Mouse (Mus musculus) intestine, embryonic 14.5 days (tissue): ENCODE measurements at regions not wholly inside any gene's neighbourhood (a gene's known extent, or its start where the extent isn't known, plus 50 kb on each side); places are given as distances from the start of the nearest gene placed in this dataset.

Experiments used
- ATAC-seq: fragments of 200-750 bp; cut with Nextera tagmentation; replicated peaks from 2 replicates; pipeline ENCODE4 v1.8.0; 2017; ENCODE audit warnings: low read depth, moderate number of reproducible peaks, moderate TSS enrichment, moderate library complexity; ENCODE audit not compliant: low FRiP score, low TSS enrichment
- DNase-seq: peaks from one replicate; pipeline ENCODE4 v3.0.0-alpha.2; 2018; ENCODE audit warnings: low spot score
- H3K27ac ChIP-seq: fragments of 300-500 bp; sonication (generic); 2 replicates; pipeline ENCODE4 v1.5.1; 2014; ENCODE audit warnings: low read depth, mild to moderate bottlenecking, control low read depth
- H3K27me3 ChIP-seq: fragments of 300-500 bp; sonication (generic); replicated peaks from 2 replicates; pipeline ENCODE4 v1.6.1; 2014; ENCODE audit warnings: low read length, control low read depth; ENCODE audit not compliant: control insufficient read depth, insufficient read depth
- H3K36me3 ChIP-seq: fragments of 300-500 bp; sonication (generic); 2 replicates; pipeline ENCODE4 v1.6.1; 2014; ENCODE audit warnings: low read length, control low read depth; ENCODE audit not compliant: control insufficient read depth, insufficient read depth
- H3K4me1 ChIP-seq: fragments of 300-500 bp; sonication (generic); replicated peaks from 2 replicates; pipeline ENCODE4 v1.6.1; 2014; ENCODE audit warnings: low read length, control low read depth, mixed read lengths; ENCODE audit not compliant: control insufficient read depth, insufficient read depth
- H3K4me2 ChIP-seq: fragments of 300-500 bp; sonication (generic); 2 replicates; pipeline ENCODE4 v1.6.1; 2014; ENCODE audit warnings: low read length
- H3K4me3 ChIP-seq: fragments of 300-500 bp; sonication (generic); 2 replicates; pipeline ENCODE4 v1.5.1; 2014; ENCODE audit warnings: low read depth, low read length, control low read depth, mixed read lengths
- H3K9ac ChIP-seq: fragments of 300-500 bp; sonication (generic); 2 replicates; pipeline ENCODE4 v1.6.1; 2014; ENCODE audit warnings: mild to moderate bottlenecking, low read length
- H3K9me3 ChIP-seq: fragments of 300-500 bp; sonication (generic); 2 replicates; pipeline ENCODE4 v1.6.1; 2016; ENCODE audit warnings: low read length, control low read depth; ENCODE audit not compliant: control insufficient read depth
- WGBS: fragments of 180-500 bp; shearing (Covaris S2); extraction: QIAGEN DNeasy Blood & Tissue Kit; methylation state at CpG from one replicate; pipeline ENCODE4 v1.1.7; 2014; 5-methylcytosine and 5-hydroxymethylcytosine counted together

DNA sequence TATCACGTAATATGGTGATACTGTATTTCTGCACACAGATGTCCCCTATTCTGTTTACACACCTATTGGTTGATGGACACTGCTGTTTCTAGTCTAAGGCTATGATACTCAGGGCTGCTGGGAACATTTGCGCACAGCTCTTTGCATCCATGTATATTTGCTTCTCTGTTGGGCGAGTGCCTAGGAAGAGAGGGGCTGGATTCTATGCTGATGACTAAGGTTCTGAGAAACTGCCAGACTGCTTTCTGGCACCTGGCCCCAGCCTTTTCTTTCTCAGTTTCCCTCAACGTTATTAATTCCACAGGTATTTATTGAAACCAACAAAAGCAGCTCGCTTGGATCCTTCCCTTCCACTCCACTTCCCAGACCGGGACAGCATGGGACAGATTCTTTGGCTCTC lies 142.2 kb upstream of the Rybp start:
- ATAC-seq (no peak), DNase-seq (no peak)
- Histone ChIP-seq H3K4me2 (no peak overlapping the region), H3K4me3 (no peak overlapping the region), H3K36me3 (no peaks in the 10 kb centered on the region), H3K27me3 (no peaks in the 10 kb centered on the region), H3K9ac (no peak overlapping the region), H3K27ac (no peak overlapping the region), H3K9me3 (no peaks in the 10 kb centered on the region), H3K4me1 (0 out of 2 replicates have a peak, but pooled peaks cover 4% of the 10 kb centered on the region)
- WGBS: 78% methylated on average over 6 of the region's 6 CpGs

DNA sequence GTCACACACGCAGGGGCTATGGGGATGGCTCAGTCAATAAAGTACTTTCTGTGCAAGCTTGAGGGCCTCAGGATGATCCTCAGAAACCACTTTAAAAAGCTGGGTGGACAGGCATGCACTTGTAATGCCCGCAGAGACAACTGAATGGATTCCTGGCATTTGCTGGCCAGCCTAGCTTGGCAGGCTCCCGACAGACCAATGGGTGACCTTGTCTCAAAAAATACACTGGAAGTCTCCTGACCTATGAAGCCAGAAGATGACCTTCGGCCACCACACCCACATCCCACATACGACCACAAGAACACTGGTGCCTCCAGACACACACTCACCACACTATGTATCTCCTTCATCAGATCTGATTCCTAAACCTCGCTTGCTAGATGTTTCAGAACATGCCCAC lies 141.5 kb upstream of the Rybp start:
- no peak for ATAC-seq
- no peak overlapping the region for H3K4me2 ChIP-seq

DNA sequence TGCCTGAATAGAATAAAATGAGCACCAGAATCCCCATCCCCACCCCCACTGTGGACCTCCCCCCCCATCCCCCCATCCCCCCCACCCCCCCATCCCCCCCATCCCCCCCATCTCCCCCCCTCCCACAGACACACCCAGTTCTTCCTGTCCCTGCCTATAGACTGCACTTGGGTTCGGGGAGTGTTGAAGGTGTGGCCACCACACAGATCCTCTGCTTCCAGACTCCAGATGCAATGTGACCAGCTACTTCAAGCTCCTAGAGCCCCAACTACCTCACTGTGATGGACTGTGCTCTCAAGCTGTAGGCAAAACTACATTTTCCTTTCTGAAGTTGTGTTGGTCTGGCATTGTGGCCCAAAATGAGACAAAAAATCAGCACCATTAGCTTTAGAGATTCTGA lies 138.3 kb upstream of the Rybp start:
- no peaks in the 10 kb centered on the region for H3K36me3 ChIP-seq
- H3K4me3 ChIP-seq: no peak overlapping the region
- H3K4me1 ChIP-seq: peaks cover 6% of the 10 kb centered on the region
- no peak overlapping the region for H3K27ac ChIP-seq
- H3K27me3 ChIP-seq: no peaks in the 10 kb centered on the region
- 70% methylated on average over 1 of the region's 1 CpGs for WGBS
- H3K9me3 ChIP-seq: no peaks in the 10 kb centered on the region
- no peak for ATAC-seq
- H3K9ac ChIP-seq: no peak overlapping the region
- DNase-seq: no peak
- no peak overlapping the region for H3K4me2 ChIP-seq

More for the DNA sequence above, 141.5 kb upstream of the Rybp start:
- 76% methylated on average over 6 of the region's 6 CpGs for WGBS
- no peak for DNase-seq
- H3K4me3 ChIP-seq: no peak overlapping the region
- no peak overlapping the region for H3K9ac ChIP-seq
- H3K4me1 ChIP-seq: 0 out of 2 replicates have a peak, but pooled peaks cover 4% of the 10 kb centered on the region
- H3K27ac ChIP-seq: no peak overlapping the region
- no peaks in the 10 kb centered on the region for H3K27me3 ChIP-seq
- no peaks in the 10 kb centered on the region for H3K9me3 ChIP-seq
- no peaks in the 10 kb centered on the region for H3K36me3 ChIP-seq

DNA sequence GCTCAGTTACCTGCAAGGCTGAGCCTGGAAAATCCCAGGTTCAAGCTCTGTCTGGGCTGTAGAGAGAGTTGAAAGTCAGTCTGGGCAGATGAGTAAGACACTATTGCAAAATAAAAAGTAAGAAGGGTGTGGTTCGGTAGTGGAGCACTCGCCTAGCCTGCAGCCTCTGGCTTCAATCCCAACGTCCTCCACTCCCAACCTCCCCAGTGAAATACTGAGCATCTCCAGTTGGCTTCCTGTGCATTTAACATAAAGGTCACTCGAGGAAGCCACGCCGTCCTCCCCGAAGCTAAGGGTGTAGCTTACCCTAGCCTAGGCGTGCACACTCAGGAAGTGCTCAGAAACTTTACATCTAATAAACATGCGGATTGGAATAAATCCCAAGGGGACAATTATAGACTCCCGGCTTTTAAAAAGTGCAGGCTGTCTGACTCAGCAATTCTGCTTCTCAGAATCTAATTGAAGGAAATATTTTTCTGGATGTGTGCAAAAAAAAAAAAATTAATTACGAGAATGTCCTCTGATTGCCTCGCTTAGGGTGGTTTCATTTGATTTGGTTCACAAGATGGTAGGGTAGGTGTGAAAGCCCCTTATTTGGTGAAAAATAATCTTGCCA lies 137.6 kb upstream of the Rybp start:
- H3K27ac ChIP-seq: no peak overlapping the region
- DNase-seq (no peak), ATAC-seq (no peak)
- H3K27me3 ChIP-seq: no peaks in the 10 kb centered on the region
- H3K36me3 ChIP-seq: no peaks in the 10 kb centered on the region
- no peak overlapping the region for H3K4me3 ChIP-seq
- 52% methylated on average over 12 of the region's 12 CpGs for WGBS
- H3K4me1 ChIP-seq: peaks cover 6% of the 10 kb centered on the region
- no peak overlapping the region for H3K4me2 ChIP-seq
- no peak overlapping the region for H3K9ac ChIP-seq
- H3K9me3 ChIP-seq: no peaks in the 10 kb centered on the region

DNA sequence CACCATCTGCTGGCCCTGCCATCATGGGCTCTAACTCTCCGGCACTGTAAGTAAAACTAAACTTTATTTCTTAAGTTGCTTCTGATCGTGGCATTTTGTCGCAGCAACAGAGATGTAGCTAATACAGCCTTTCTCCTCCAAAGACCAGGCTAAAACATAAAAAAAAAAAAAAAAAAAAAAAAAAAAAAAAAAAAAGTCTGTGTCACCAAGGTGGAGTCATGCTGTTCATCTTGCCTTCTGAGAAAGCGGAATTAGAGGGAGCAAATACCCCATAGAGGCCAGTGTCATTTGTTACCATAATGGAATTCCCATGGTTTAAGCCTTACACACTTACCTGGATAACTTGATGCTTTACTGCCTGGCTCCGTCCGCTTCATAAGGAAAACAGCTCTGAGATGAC lies 136.9 kb upstream of the Rybp start:
- H3K4me2 ChIP-seq: no peak overlapping the region
- no peak overlapping the region for H3K9ac ChIP-seq
- no peaks in the 10 kb centered on the region for H3K9me3 ChIP-seq
- H3K4me3 ChIP-seq: no peak overlapping the region
- no peaks in the 10 kb centered on the region for H3K27me3 ChIP-seq
- peaks cover 6% of the 10 kb centered on the region for H3K4me1 ChIP-seq
- ATAC-seq (no peak), DNase-seq (no peak)
- no peak overlapping the region for H3K27ac ChIP-seq
- no peaks in the 10 kb centered on the region for H3K36me3 ChIP-seq
- WGBS: 94% methylated on average over 6 of the region's 6 CpGs

DNA sequence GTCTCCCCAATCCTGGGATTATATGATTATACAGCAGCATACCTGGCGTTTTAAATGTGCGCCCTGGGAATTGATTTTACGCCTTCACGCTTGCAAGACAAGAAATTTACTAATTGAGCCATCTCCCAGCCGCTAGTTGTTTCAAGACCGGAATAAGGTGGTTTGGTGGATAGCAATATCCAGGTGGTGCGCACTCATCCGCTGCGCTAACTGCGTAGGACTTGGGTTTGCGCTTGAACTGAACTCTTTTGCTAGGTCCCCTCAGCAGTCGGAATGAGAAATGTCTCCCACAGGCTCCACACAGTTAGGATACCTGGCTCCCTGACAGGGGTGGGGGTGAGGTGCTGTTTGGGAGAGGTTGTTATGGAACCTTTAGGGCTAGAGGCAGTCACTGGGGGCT lies 136.4 kb upstream of the Rybp start:
- Histone ChIP-seq H3K4me1 (peaks cover 6% of the 10 kb centered on the region), H3K9ac (no peak overlapping the region), H3K4me3 (no peak overlapping the region), H3K36me3 (no peaks in the 10 kb centered on the region), H3K27ac (no peak overlapping the region), H3K27me3 (no peaks in the 10 kb centered on the region), H3K4me2 (no peak overlapping the region), H3K9me3 (no peaks in the 10 kb centered on the region)
- DNase-seq: no peak
- 97% methylated on average over 12 of the region's 12 CpGs for WGBS
- no peak for ATAC-seq

DNA sequence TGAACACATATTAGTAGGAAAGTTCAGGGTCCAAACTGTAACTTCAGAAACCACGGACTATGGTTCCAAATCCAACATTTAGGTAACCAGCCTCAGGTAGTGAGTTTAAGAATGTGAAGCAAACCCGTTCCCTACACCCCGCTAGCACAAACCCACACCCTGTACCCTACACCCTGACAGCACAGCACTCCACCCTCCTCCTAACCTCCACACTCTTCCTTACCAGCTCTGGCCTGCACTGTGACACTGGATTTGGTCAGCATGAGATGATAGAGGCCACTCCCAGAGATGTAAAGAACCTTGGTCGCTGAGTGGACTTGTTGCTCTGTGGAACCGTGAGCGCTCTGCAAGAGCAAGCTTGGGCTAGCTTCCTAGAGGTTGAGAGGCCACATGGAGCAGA lies 135.3 kb upstream of the Rybp start:
- H3K9ac ChIP-seq: no peak overlapping the region
- ATAC-seq (no peak), DNase-seq (no peak)
- H3K9me3 ChIP-seq: no peaks in the 10 kb centered on the region
- H3K4me1 ChIP-seq: peaks cover 6% of the 10 kb centered on the region
- H3K27ac ChIP-seq: no peak overlapping the region
- no peaks in the 10 kb centered on the region for H3K27me3 ChIP-seq
- H3K4me3 ChIP-seq: no peak overlapping the region
- 83% methylated on average over 6 of the region's 6 CpGs for WGBS
- no peaks in the 10 kb centered on the region for H3K36me3 ChIP-seq
- H3K4me2 ChIP-seq: no peak overlapping the region

DNA sequence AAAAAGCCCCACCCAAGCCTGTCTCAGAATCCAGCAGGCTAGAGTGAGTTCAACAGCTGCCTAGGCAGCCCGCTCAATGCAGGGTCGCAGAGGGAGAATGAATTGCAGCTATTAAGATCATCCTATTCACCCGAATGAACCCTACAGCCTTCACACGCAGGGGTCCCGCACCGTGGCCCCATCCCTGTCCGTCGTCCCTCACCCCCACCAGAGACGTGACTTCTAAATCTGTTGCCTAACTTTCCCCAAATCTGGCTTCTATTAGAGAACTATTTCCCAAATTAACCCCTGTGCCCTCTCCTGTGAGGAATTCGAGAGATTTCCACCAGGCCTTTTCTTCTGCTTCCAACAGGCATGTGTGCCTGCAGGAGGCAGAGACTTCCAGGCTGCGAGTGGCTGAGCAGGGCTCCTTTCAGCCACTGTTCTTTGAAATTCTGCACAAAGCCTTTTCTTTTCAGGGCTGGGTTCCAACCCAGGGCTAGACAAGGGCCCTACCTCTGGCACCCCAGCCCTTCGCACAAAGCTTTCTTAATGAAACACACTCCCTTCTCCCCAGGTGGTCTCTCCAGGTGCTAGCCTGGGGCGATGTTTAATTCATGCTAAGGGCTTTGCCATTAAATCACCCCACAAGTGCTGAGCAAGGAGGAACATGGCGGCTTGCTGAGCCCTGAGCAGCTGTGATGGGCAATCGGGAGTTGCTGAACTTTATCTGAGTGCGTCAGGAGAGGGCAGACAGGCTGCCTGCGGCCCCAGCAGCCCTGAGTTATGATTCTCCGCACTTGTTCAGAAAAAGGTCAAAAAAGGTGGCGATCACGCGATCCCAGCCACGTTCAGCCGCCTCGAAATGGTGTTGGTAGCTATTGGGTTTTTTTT lies 134.7 kb upstream of the Rybp start:
- H3K27me3 ChIP-seq: no peaks in the 10 kb centered on the region
- 32% methylated on average over 24 of the region's 24 CpGs for WGBS
- no peak overlapping the region for H3K9ac ChIP-seq
- no peaks in the 10 kb centered on the region for H3K36me3 ChIP-seq
- no peak overlapping the region for H3K4me2 ChIP-seq
- DNase-seq (no peak), ATAC-seq (no peak)
- H3K27ac ChIP-seq: no peak overlapping the region
- no peak overlapping the region for H3K4me3 ChIP-seq
- H3K9me3 ChIP-seq: no peaks in the 10 kb centered on the region
- H3K4me1 ChIP-seq: peaks cover 6% of the 10 kb centered on the region

DNA sequence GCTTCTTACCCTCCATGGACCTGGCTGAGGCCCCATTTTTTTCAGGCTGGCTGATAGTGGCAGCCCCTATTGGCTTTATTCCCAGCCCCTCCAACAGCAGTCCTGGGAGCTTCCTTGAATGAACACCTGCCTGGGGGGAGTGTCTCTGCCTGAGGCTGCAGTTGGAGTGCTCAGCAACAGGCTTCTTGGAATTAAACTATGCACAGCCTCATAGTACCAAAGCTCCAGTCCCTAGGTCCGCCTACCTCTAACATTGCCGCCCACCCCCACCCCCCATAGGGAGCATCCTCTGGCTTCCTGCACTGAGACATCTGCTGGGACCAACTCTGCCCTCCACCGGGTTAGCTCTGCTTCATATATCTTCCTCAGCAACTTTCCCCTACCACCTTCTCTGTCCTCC lies 133.3 kb upstream of the Rybp start:
- no peaks in the 10 kb centered on the region for H3K27me3 ChIP-seq
- H3K4me1 ChIP-seq: peaks cover 6% of the 10 kb centered on the region
- H3K9me3 ChIP-seq: no peaks in the 10 kb centered on the region
- H3K4me3 ChIP-seq: no peak overlapping the region
- H3K9ac ChIP-seq: no peak overlapping the region
- DNase-seq: no peak
- WGBS: 71% methylated on average over 3 of the region's 3 CpGs
- no peak overlapping the region for H3K27ac ChIP-seq
- H3K36me3 ChIP-seq: no peaks in the 10 kb centered on the region
- no peak for ATAC-seq
- H3K4me2 ChIP-seq: no peak overlapping the region
